22 mouse cellular contexts compared by ENCODE assay signal in genomic region chr14:48005092-48005928, GRCm38 (mm10).
DNase-seq lines count a peak whose midpoint lies in the region; ATAC-seq lines count a peak whose summit lies in the region.
"Had no signal": no experiment of that assay in that cellular context is flagged by ENCODE, and none has a peak within 500 bp of the region (broad histone marks: within the 10 kb centered on the region; RNA-seq: fewer than 3 reads in every experiment).

No protein-coding gene starts in this region.

- no peaks in the 10 kb centered on the region for H3K36me3 ChIP-seq in forebrain, embryonic 13.5 days (ENCODE audit: poor library complexity, severe bottlenecking)
- H3K36me3 ChIP-seq in forebrain, embryonic 11.5 days (ENCODE audit: control insufficient read depth, insufficient read depth, low read length) = no peaks in the 10 kb centered on the region
- H3K36me3 ChIP-seq in midbrain, embryonic 15.5 days (replicated peaks) = no peaks in the 10 kb centered on the region
- H3K36me3 ChIP-seq: embryonic facial prominence, embryonic 10.5 days; heart, embryonic 13.5 days; lung, embryonic 15.5 days; midbrain, embryonic 13.5 days had no signal

- H3K27ac ChIP-seq in forebrain, embryonic 13.5 days = peak overlapping the region; percentile 33
- no peak overlapping the region for H3K27ac ChIP-seq in forebrain, embryonic 11.5 days (ENCODE audit: low read depth, low read length)
- H3K27ac ChIP-seq in midbrain, embryonic 15.5 days = no peak overlapping the region
- H3K27ac ChIP-seq: heart, embryonic 13.5 days; lung, embryonic 15.5 days; macrophage; midbrain, embryonic 13.5 days had no signal

- H3K9me3 ChIP-seq in forebrain, embryonic 13.5 days (replicated peaks) = no peaks in the 10 kb centered on the region
- H3K9me3 ChIP-seq in forebrain, embryonic 11.5 days (ENCODE audit: control insufficient read depth, low read length) = no peaks in the 10 kb centered on the region
- H3K9me3 ChIP-seq in midbrain, embryonic 15.5 days = no peaks in the 10 kb centered on the region
- H3K9me3 ChIP-seq: embryonic facial prominence, embryonic 10.5 days; heart, embryonic 13.5 days; lung, embryonic 15.5 days; midbrain, embryonic 13.5 days had no signal

- no peak overlapping the region for H3K4me2 ChIP-seq in forebrain, embryonic 13.5 days
- no peak overlapping the region for H3K4me2 ChIP-seq in forebrain, embryonic 11.5 days (ENCODE audit: low read depth, low read length, severe bottlenecking)
- H3K4me2 ChIP-seq in midbrain, embryonic 15.5 days = no peak overlapping the region
- H3K4me2 ChIP-seq: heart, embryonic 13.5 days; liver, embryonic 11.5 days; lung, embryonic 15.5 days; midbrain, embryonic 13.5 days had no signal

- H3K27me3 ChIP-seq in forebrain, embryonic 13.5 days = no peaks in the 10 kb centered on the region
- no peaks in the 10 kb centered on the region for H3K27me3 ChIP-seq in forebrain, embryonic 11.5 days (ENCODE audit: control insufficient read depth, insufficient read depth, low read length)
- H3K27me3 ChIP-seq in midbrain, embryonic 15.5 days (replicated peaks) = no peaks in the 10 kb centered on the region
- H3K27me3 ChIP-seq: CH12.LX; heart, embryonic 13.5 days; lung, embryonic 15.5 days; midbrain, embryonic 13.5 days had no signal

- WGBS in forebrain, embryonic 13.5 days = 64% methylated on average over 6 of the region's 6 CpGs
- 80% methylated on average over 6 of the region's 6 CpGs for WGBS in forebrain, embryonic 11.5 days
- 73% methylated on average over 6 of the region's 6 CpGs for WGBS in midbrain, embryonic 15.5 days

- H3K4me1 ChIP-seq in forebrain, embryonic 13.5 days = peaks cover 10% of the 10 kb centered on the region; the same call in 1 of the 2 replicates
- H3K4me1 ChIP-seq in forebrain, embryonic 11.5 days (replicated peaks; ENCODE audit: control insufficient read depth, insufficient read depth, low read length) = no peaks in the 10 kb centered on the region
- no peaks in the 10 kb centered on the region for H3K4me1 ChIP-seq in midbrain, embryonic 15.5 days
- H3K4me1 ChIP-seq: heart, embryonic 13.5 days; lung, embryonic 15.5 days; midbrain, embryonic 13.5 days had no signal

- no peak overlapping the region for H3K4me3 ChIP-seq in forebrain, embryonic 13.5 days
- H3K4me3 ChIP-seq in forebrain, embryonic 11.5 days (ENCODE audit: low read depth, low read length) = no peak overlapping the region
- no peak overlapping the region for H3K4me3 ChIP-seq in midbrain, embryonic 15.5 days
- H3K4me3 ChIP-seq: embryonic facial prominence, embryonic 10.5 days; heart, embryonic 13.5 days; lung, embryonic 15.5 days; midbrain, embryonic 13.5 days had no signal

- 0 out of 2 replicates have a peak, but pooled peaks have one; percentile 16 for ATAC-seq in forebrain, embryonic 13.5 days
- no peak for ATAC-seq in forebrain, embryonic 11.5 days (replicated peaks; ENCODE audit: low FRiP score)
- no peak for ATAC-seq in midbrain, embryonic 15.5 days (replicated peaks)
- ATAC-seq: hindbrain, embryonic 16.5 days; intestine, postnatal 0 days; midbrain, embryonic 13.5 days had no signal

- DNase-seq in forebrain, embryonic 11.5 days (ENCODE audit: low spot score) = no peak
- DNase-seq in left cerebral cortex, adult 11 months (ENCODE audit: low spot score) = peak; percentile 21
- DNase-seq in left cerebral cortex, adult 18-20 months (ENCODE audit: low spot score in 2 of 2) = no peak
- DNase-seq in kidney, postnatal 36 days = peak; percentile 10 to 31
- DNase-seq in spleen, adult 12 weeks (ENCODE audit: low spot score) = no peak
- DNase-seq: cerebellum, adult 11-12 months; cerebellum, postnatal 25 days; heart, postnatal 4 days; layer of hippocampus, adult 9-11 months; right cerebral cortex, adult 18-20 months; thymus, postnatal 14 days had no signal

- no peak overlapping the region for H3K9ac ChIP-seq in forebrain, embryonic 13.5 days
- H3K9ac ChIP-seq in forebrain, embryonic 11.5 days (ENCODE audit: low read length) = no peak overlapping the region
- no peak overlapping the region for H3K9ac ChIP-seq in midbrain, embryonic 15.5 days
- H3K9ac ChIP-seq: heart, embryonic 13.5 days; lung, embryonic 15.5 days; midbrain, embryonic 13.5 days had no signal

Comparison
In these comparisons a context has a peak if more than half of its experiments do, and no peak if none do; other contexts are left out.
1. DNase-seq: peak in left cerebral cortex, adult 11 months (single experiment) and kidney, postnatal 36 days (2 of 2); none in forebrain, embryonic 11.5 days (single experiment), left cerebral cortex, adult 18-20 months (0 of 2) and spleen, adult 12 weeks (single experiment).